Mouse (Mus musculus) limb, embryonic 14.5 days (tissue): ENCODE measurements around the gene Rnf6. TPM values are rescaled to one million over a fixed set of nuclear protein-coding genes. Genes with fewer than 3 reads are reported as not detected.

Experiments used
- ATAC-seq: fragments of 200-750 bp; cut with Nextera tagmentation; 2 replicates; pipeline ENCODE4 v1.8.0; 2017; ENCODE audit warnings: low read depth, moderate number of reproducible peaks, moderate TSS enrichment; ENCODE audit not compliant: low FRiP score
- DNase-seq: peaks from one replicate; pipeline ENCODE4 v3.0.0-alpha.2; 2015; ENCODE audit warnings: low spot score
- H3K27ac ChIP-seq: fragments of 300-500 bp; sonication (generic); replicated peaks from 2 replicates; pipeline ENCODE4 v1.5.1; 2014; ENCODE audit warnings: low read depth, mild to moderate bottlenecking, low read length, moderate library complexity, mixed read lengths
- H3K27me3 ChIP-seq: fragments of 300-500 bp; sonication (generic); 2 replicates; pipeline ENCODE4 v1.6.1; 2014; ENCODE audit warnings: low read length, mixed read lengths; ENCODE audit not compliant: control insufficient read depth, insufficient read depth
- H3K36me3 ChIP-seq: fragments of 300-500 bp; sonication (generic); 2 replicates; pipeline ENCODE4 v1.6.1; 2014; ENCODE audit warnings: mild to moderate bottlenecking, low read length, moderate library complexity, mixed read lengths; ENCODE audit not compliant: control insufficient read depth, insufficient read depth
- H3K4me1 ChIP-seq: fragments of 300-500 bp; sonication (generic); 2 replicates; pipeline ENCODE4 v1.6.1; 2014; ENCODE audit warnings: antibody characterized with exemption, low read length, mixed read lengths; ENCODE audit not compliant: control insufficient read depth, insufficient read depth
- H3K4me2 ChIP-seq: fragments of 300-500 bp; sonication (generic); replicated peaks from 2 replicates; pipeline ENCODE4 v1.6.1; 2014; ENCODE audit warnings: low read depth, mild to moderate bottlenecking, low read length, moderate library complexity; ENCODE audit not compliant: severe bottlenecking
- H3K4me3 ChIP-seq: fragments of 300-500 bp; sonication (generic); replicated peaks from 2 replicates; pipeline ENCODE4 v1.5.1; 2014; ENCODE audit warnings: low read length
- H3K9ac ChIP-seq: fragments of 300-500 bp; sonication (generic); 2 replicates; pipeline ENCODE4 v1.6.1; 2014; ENCODE audit warnings: mild to moderate bottlenecking, low read depth, low read length, moderate library complexity; ENCODE audit not compliant: severe bottlenecking
- H3K9me3 ChIP-seq: fragments of 300-500 bp; sonication (generic); 2 replicates; pipeline ENCODE4 v1.6.1; 2016; ENCODE audit warnings: low read length; ENCODE audit not compliant: control insufficient read depth
- POLR2A ChIP-seq: fragments of 200-500 bp; IDR thresholded peaks from 2 replicates; pipeline ENCODE4 v1.8.0; 2012; ENCODE audit warnings: inconsistent platforms, mild to moderate bottlenecking, moderate library complexity, borderline replicate concordance; ENCODE audit not compliant: insufficient read depth, insufficient read length; ENCODE audit errors: extremely low read depth
- WGBS: fragments of 180-500 bp; shearing (Covaris S2); extraction: QIAGEN DNeasy Blood & Tissue Kit; methylation state at CpG from one replicate; pipeline ENCODE4 v1.1.7; 2014; 5-methylcytosine and 5-hydroxymethylcytosine counted together
- polyA plus RNA-seq, 2 experiments: library from polyadenylated mRNA; depleted of rRNA in 1 of 2; stranded (reverse) in 1 of 2; unstranded in 1 of 2; fragments of >200 nt; fragmentation: Nextera tagmentation in 1 of 2; extraction: Ambion mirVana in 1 of 2; gene quantifications; 2 replicates each; pipeline versions ENCODE4 v1.2.1 to v1.2.3; 2012 to 2014

The Rnf6 gene
- polyA plus RNA-seq, 2 experiments: 25.4 to 37.8 TPM

GRCm38 (mm10) chr5:146253644-146254043 lies 32.3 kb upstream of the Rnf6 start:
- H3K27me3 ChIP-seq: no peaks in the 10 kb centered on the region
- no peak for TF ChIP-seq POLR2A
- no peak overlapping the region for H3K9ac ChIP-seq
- WGBS: 89% methylated on average over 5 of the region's 5 CpGs
- no peak overlapping the region for H3K4me2 ChIP-seq
- DNase-seq (no peak), ATAC-seq (no peak)
- no peak overlapping the region for H3K27ac ChIP-seq
- no peak overlapping the region for H3K4me3 ChIP-seq
- H3K36me3 ChIP-seq: peaks cover 3% of the 10 kb centered on the region
- no peaks in the 10 kb centered on the region for H3K9me3 ChIP-seq
- H3K4me1 ChIP-seq: no peaks in the 10 kb centered on the region

DNA sequence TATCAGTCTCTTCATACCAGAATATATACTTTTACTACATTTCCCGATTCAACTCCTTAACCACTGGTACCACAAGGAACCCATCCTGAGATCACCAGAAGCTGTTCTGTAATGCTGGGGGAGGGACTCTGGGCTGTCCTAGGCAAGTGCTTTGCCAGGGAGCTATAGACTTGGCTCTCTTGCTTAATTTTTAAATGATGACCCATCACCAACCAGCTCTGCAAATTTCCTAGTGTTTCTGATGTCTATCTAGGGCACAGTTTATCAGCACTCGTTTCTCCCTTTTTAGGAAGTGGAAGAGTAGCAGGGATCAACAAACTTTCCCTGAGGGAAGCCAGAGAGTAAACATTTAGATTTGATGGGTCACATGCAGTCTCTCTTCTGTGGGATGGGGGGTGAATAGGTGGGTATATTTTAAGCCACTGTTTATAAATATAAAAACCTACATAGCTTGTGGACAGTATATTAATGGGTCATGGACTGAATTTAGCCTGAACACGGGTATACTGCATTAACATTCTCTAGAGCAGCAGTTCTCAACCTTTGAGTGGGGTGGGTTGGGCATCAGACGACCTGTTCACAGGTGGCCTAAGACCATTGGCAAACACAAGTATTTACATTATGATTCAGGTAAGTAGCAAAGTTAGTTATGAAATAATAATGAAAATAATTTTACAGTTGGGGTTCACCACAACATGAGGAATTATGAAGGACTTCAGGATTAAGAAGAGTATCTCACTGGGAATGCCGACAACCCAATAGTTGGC lies 30.5 kb upstream of the Rnf6 start:
- WGBS: 87% methylated on average over 5 of the region's 5 CpGs
- Histone ChIP-seq H3K27me3 (no peaks in the 10 kb centered on the region), H3K4me1 (no peaks in the 10 kb centered on the region), H3K9me3 (no peaks in the 10 kb centered on the region), H3K4me3 (no peak overlapping the region), H3K4me2 (no peak overlapping the region), H3K36me3 (no peaks in the 10 kb centered on the region; the same call in 1 of the 2 replicates), H3K27ac (no peak overlapping the region), H3K9ac (no peak overlapping the region)
- ATAC-seq (no peak), DNase-seq (no peak)
- no peak for TF ChIP-seq POLR2A

- no peak for ATAC-seq
- no peak for TF ChIP-seq POLR2A
Observed at GRCm38 (mm10) chr5:146250369-146251075, 29.2 kb upstream of the Rnf6 start.

GRCm38 (mm10) chr5:146248746-146249145 lies 27.4 kb upstream of the Rnf6 start:
- H3K4me1 ChIP-seq: no peaks in the 10 kb centered on the region
- 95% methylated on average over 10 of the region's 10 CpGs for whole genome bisulfite sequencing
- H3K4me2 ChIP-seq: no peak overlapping the region
- H3K27me3 ChIP-seq: no peaks in the 10 kb centered on the region
- H3K4me3 ChIP-seq: no peak overlapping the region
- no peak for TF ChIP-seq POLR2A
- DNase-seq: no peak
- H3K9ac ChIP-seq: no peak overlapping the region
- no peak overlapping the region for H3K27ac ChIP-seq
- no peak for ATAC-seq
- no peaks in the 10 kb centered on the region for H3K9me3 ChIP-seq
- H3K36me3 ChIP-seq: no peaks in the 10 kb centered on the region

More at GRCm38 (mm10) chr5:146250369-146251075, 29.2 kb upstream of the Rnf6 start:
- WGBS: 81% methylated on average over 12 of the region's 12 CpGs
- no peaks in the 10 kb centered on the region for H3K27me3 ChIP-seq
- no peaks in the 10 kb centered on the region for H3K9me3 ChIP-seq
- no peaks in the 10 kb centered on the region for H3K36me3 ChIP-seq
- no peak overlapping the region for H3K9ac ChIP-seq
- DNase-seq: no peak
- no peak overlapping the region for H3K4me3 ChIP-seq
- no peak overlapping the region for H3K27ac ChIP-seq
- no peaks in the 10 kb centered on the region for H3K4me1 ChIP-seq
- H3K4me2 ChIP-seq: no peak overlapping the region

DNA sequence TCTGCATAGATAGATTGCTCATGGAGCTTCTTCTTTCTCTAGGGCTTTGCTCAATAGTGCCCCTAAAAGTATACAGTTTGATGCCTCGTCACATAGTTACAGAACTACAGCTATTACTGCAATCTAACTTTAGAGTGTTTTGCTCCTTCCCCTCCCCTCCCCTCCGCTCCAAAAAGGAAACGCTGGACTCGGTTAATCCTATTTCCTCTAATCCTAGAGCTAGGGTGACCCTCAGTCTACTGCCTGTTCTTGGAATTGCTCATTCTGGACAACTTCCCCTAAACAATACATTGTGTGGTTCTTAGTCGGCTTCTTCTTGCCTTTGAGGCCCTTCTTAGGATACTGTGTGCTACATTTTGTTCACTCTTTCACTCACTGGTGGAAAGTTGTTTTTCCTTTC lies 26.4 kb upstream of the Rnf6 start:
- Histone ChIP-seq H3K27me3 (no peaks in the 10 kb centered on the region), H3K9me3 (no peaks in the 10 kb centered on the region), H3K9ac (no peak overlapping the region), H3K4me1 (no peaks in the 10 kb centered on the region), H3K4me2 (no peak overlapping the region), H3K4me3 (no peak overlapping the region), H3K36me3 (no peaks in the 10 kb centered on the region), H3K27ac (no peak overlapping the region)
- DNase-seq: no peak
- 78% methylated on average over 5 of the region's 5 CpGs for WGBS
- ATAC-seq: no peak
- no peak for TF ChIP-seq POLR2A
